In genomic region chr16:87705892-87706589, GRCm38 (mm10) we compare ENCODE assay signal across 11 mouse cellular contexts. TPM values are rescaled to one million over a fixed set of nuclear protein-coding genes. Genes with fewer than 3 reads are reported as not detected.
A peak's percentile ranks its signal among the peaks of the same experiment; 100 is the strongest.
DNase-seq lines count a peak whose midpoint lies in the region; ATAC-seq and TF ChIP-seq lines count a peak whose summit lies in the region.
"Had no signal": no experiment of that assay in that cellular context is flagged by ENCODE, and none has a peak within 500 bp of the region (broad histone marks: within the 10 kb centered on the region; RNA-seq: fewer than 3 reads in every experiment).

No protein-coding gene starts in this region.

- 0 out of 2 replicates have a peak overlapping the region, but pooled peaks have one; percentile 10 for H3K27ac ChIP-seq in heart, embryonic 11.5 days (ENCODE audit: low read depth, low read length)
- peak overlapping the region; percentile 41; the same call in 1 of the 2 replicates for H3K27ac ChIP-seq in thymus, adult 2 months (ENCODE audit: control insufficient read depth, insufficient read depth, low read length)
- peak overlapping the region; percentile 83 for H3K27ac ChIP-seq in liver, embryonic 14.5 days
- H3K27ac ChIP-seq: hindbrain, embryonic 15.5 days; neural tube, embryonic 12.5 days had no signal

- peaks cover 57% of the 10 kb centered on the region for H3K4me1 ChIP-seq in heart, embryonic 11.5 days (ENCODE audit: control insufficient read depth, insufficient read depth, low read length)
- H3K4me1 ChIP-seq in thymus, adult 2 months (replicated peaks; ENCODE audit: control insufficient read depth, insufficient read depth, low read length) = peaks cover 65% of the 10 kb centered on the region
- H3K4me1 ChIP-seq in liver, embryonic 14.5 days (replicated peaks; ENCODE audit: control insufficient read depth in 2 of 2, insufficient read depth in 2 of 2, low read length in 1 of 2) = peaks cover 80 to 85% of the 10 kb centered on the region in 2 experiments

- H3K4me3 ChIP-seq in heart, embryonic 11.5 days (ENCODE audit: low read depth, low read length) = peak overlapping the region; percentile 4
- no peak overlapping the region for H3K4me3 ChIP-seq in thymus, adult 2 months (ENCODE audit: control insufficient read depth, insufficient read depth, low read length)
- H3K4me3 ChIP-seq in liver, embryonic 14.5 days (ENCODE audit: insufficient read depth in 1 of 2, low read depth in 2 of 2, low read length in 2 of 2) = peak overlapping the region; percentile 45 to 51
- H3K4me3 ChIP-seq: hindbrain, embryonic 15.5 days; neural tube, embryonic 12.5 days had no signal

- peak overlapping the region; percentile 58 for H3K4me2 ChIP-seq in heart, embryonic 11.5 days
- H3K4me2 ChIP-seq in liver, embryonic 14.5 days (ENCODE audit: low read depth) = peak overlapping the region; percentile 84
- H3K4me2 ChIP-seq: hindbrain, embryonic 15.5 days; neural tube, embryonic 12.5 days had no signal

- WGBS in heart, embryonic 11.5 days (ENCODE audit: insufficient replicate concordance) = 16% methylated on average over 19 of the region's 19 CpGs
- WGBS in thymus, adult 2 months = 31% methylated on average over 19 of the region's 19 CpGs
- 9% methylated on average over 19 of the region's 19 CpGs for WGBS in liver, embryonic 14.5 days (ENCODE audit: insufficient replicate concordance)

- DNase-seq in heart, postnatal 4 days = no peak
- no peak for DNase-seq in thymus, adult 2 months
- DNase-seq in thymus, postnatal 0 days (ENCODE audit: low spot score) = no peak
- DNase-seq in liver, embryonic 14.5 days (ENCODE audit: low read depth in 3 of 3, low spot score in 3 of 3) = peak; percentile 62 to 73 (median 69)
- DNase-seq in right cerebral cortex, adult 18-20 months = no peak
- no peak for DNase-seq in urinary bladder, adult 18-20 months (ENCODE audit: low spot score in 2 of 2)
- DNase-seq in cerebellum, adult 9-11 months = no peak
- DNase-seq: adrenal gland, postnatal 36 days had no signal

- H3K36me3 ChIP-seq in heart, embryonic 11.5 days (ENCODE audit: control insufficient read depth, insufficient read depth, low read length) = no peaks in the 10 kb centered on the region
- H3K36me3 ChIP-seq in thymus, adult 2 months (ENCODE audit: control insufficient read depth, insufficient read depth, low read length) = no peaks in the 10 kb centered on the region
- H3K36me3 ChIP-seq in liver, embryonic 14.5 days (replicated peaks; ENCODE audit: control insufficient read depth, insufficient read depth, low read depth) = no peaks in the 10 kb centered on the region
- H3K36me3 ChIP-seq: hindbrain, embryonic 15.5 days; neural tube, embryonic 12.5 days had no signal

- no peak for TF ChIP-seq CTCF in thymus, adult 2 months (IDR thresholded peaks at IDR 0.05; ENCODE audit: borderline replicate concordance, control insufficient read depth, extremely low read depth, insufficient read depth, low read length, poor library complexity)
- TF ChIP-seq CTCF in liver, embryonic 14.5 days (IDR thresholded peaks at IDR 0.05; ENCODE audit: low read depth) = no peak

- no peaks in the 10 kb centered on the region for H3K27me3 ChIP-seq in heart, embryonic 11.5 days (ENCODE audit: control insufficient read depth, insufficient read depth, low read length)
- no peaks in the 10 kb centered on the region for H3K27me3 ChIP-seq in thymus, adult 2 months (ENCODE audit: control insufficient read depth, insufficient read depth, low read length)
- no peaks in the 10 kb centered on the region for H3K27me3 ChIP-seq in liver, embryonic 14.5 days (ENCODE audit: control insufficient read depth, insufficient read depth, low read length)
- H3K27me3 ChIP-seq: hindbrain, embryonic 15.5 days; neural tube, embryonic 12.5 days had no signal

- H3K9me3 ChIP-seq in heart, embryonic 11.5 days (replicated peaks; ENCODE audit: control insufficient read depth, low read length) = no peaks in the 10 kb centered on the region
- H3K9me3 ChIP-seq in liver, embryonic 14.5 days (ENCODE audit: control insufficient read depth, low read length) = no peaks in the 10 kb centered on the region
- H3K9me3 ChIP-seq: hindbrain, embryonic 15.5 days; neural tube, embryonic 12.5 days had no signal

- no peak for TF ChIP-seq POLR2A in thymus, adult 2 months (IDR thresholded peaks at IDR 0.05; ENCODE audit: control insufficient read depth, extremely low read depth, insufficient read depth, low read length, poor library complexity)

- peak; percentile 60; the same call in 1 of the 2 replicates for ATAC-seq in heart, embryonic 11.5 days (replicated peaks; ENCODE audit: insufficient number of reproducible peaks, low FRiP score, low TSS enrichment)
- ATAC-seq in liver, embryonic 14.5 days (ENCODE audit: insufficient read depth) = peak; percentile 88

- TF ChIP-seq EP300 in liver, embryonic 14.5 days (IDR thresholded peaks at IDR 0.05; ENCODE audit: low read depth) = peak; percentile 78

- H3K9ac ChIP-seq in heart, embryonic 11.5 days (ENCODE audit: low read depth, low read length) = no peak overlapping the region
- H3K9ac ChIP-seq in liver, embryonic 14.5 days (replicated peaks) = peak overlapping the region; percentile 60
- H3K9ac ChIP-seq: hindbrain, embryonic 15.5 days; neural tube, embryonic 12.5 days had no signal

RNA-seq across cellular contexts. Expression of gene Bach1, which starts 7.3 kb away (rescaled TPM):
- 11.2 and 13.1 TPM in 2 replicates for polyA plus RNA-seq in heart, embryonic 11.5 days (2014; fragmentation: Nextera tagmentation; extraction: Ambion mirVana)
- 10 to 100 TPM; 25.9 to 28.7 TPM for total RNA-seq in heart, postnatal 4 days (2021)
- polyA plus RNA-seq in thymus, adult 2 months (2012; rRNA removed) = 40.2 and 45.4 TPM in 2 replicates
- polyA plus RNA-seq in thymus, postnatal 0 days (2015; fragmentation: Nextera tagmentation; extraction: Ambion mirVana) = 24.1 and 26.0 TPM in 2 replicates
- polyA plus RNA-seq in liver, embryonic 14.5 days (2012; rRNA removed) = 4.0 and 5.4 TPM in 2 replicates
- 4.2 and 5.8 TPM in 2 replicates for polyA plus RNA-seq in liver, embryonic 14.5 days (2014; fragmentation: Nextera tagmentation; extraction: Ambion mirVana)

Comparison
In these comparisons a context has a peak if more than half of its experiments do, and no peak if none do; other contexts are left out.
1. H3K27ac ChIP-seq: peak in every context shown above with its lines; median percentile 83 in liver, embryonic 14.5 days; 41 in thymus, adult 2 months; 10 in heart, embryonic 11.5 days.
2. DNase-seq: peak in liver, embryonic 14.5 days (3 of 3); none in heart, postnatal 4 days (single experiment), thymus, adult 2 months (single experiment), thymus, postnatal 0 days (single experiment), right cerebral cortex, adult 18-20 months (single experiment), urinary bladder, adult 18-20 months (0 of 2) and cerebellum, adult 9-11 months (single experiment).